Mouse (Mus musculus): ENCODE results near the gene Aacs.
A peak's percentile ranks its signal among the peaks of the same experiment; 100 is the strongest.
"Not testable (repeated sequence)": the region's sequence is repeated elsewhere in the genome, so short reads cannot be mapped to it uniquely, and the experiment has no call there.

The Aacs gene

GRCm38 (mm10) chr5:125465701-125466106, 9.9 kb upstream of the Aacs start:
- DNase-seq (ENCODE audit: low spot score) = peak; percentile 94

GRCm38 (mm10) chr5:125466483-125466882, 9.1 kb upstream of the Aacs start:
- no peak for DNase-seq (ENCODE audit: low spot score)

- no peak for DNase-seq (ENCODE audit: low spot score)
These were observed 8.4 kb upstream of the Aacs start for GRCm38 (mm10) chr5:125467261-125467660.

- no peak for DNase-seq (ENCODE audit: low spot score)
These were observed 4.9 kb upstream of the Aacs start for GRCm38 (mm10) chr5:125470713-125471112.

GRCm38 (mm10) chr5:125472796-125473475, 2.7 kb upstream of the Aacs start:
- no peak for DNase-seq (ENCODE audit: low spot score)

DNA sequence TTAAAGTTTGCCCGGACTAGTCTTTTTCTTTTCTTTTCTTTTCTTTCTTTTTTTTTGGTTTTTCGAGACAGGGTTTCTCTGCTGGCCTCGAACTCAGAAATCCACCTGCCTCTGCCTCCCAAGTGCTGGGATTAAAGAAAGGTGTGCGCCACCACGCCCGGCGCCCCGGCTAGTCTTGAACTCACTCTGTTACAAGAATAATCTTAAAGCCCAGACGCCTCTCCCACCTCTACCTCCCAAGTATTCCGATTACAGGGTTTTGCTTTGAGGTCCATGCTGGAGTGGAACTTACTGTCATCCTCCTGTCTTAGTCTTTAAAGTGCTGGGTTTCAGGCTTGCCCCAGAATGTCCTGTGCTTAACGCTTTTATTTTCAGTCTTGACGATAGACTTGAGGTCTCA, 584 bp upstream of the Aacs start:
- no peak for DNase-seq (ENCODE audit: low spot score)

DNA sequence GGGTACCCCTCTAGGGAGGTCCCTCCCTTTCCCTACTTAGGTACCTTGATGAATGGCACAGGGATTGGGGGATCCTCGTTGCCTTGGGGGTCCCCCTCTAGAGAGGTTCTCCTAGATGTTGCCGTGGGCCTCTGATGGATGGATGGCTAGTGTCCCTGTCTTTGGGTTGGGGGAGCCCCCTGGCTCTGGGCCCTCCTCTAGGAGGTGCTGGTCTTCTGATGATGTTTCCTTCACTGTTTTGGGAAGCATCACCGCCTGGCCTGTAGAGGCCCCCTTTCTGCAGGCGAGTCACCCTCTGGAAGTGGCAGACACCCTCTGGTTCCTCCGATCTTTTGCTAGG, 642 bp downstream of the Aacs start:
- no peak for DNase-seq (ENCODE audit: low spot score)

DNA sequence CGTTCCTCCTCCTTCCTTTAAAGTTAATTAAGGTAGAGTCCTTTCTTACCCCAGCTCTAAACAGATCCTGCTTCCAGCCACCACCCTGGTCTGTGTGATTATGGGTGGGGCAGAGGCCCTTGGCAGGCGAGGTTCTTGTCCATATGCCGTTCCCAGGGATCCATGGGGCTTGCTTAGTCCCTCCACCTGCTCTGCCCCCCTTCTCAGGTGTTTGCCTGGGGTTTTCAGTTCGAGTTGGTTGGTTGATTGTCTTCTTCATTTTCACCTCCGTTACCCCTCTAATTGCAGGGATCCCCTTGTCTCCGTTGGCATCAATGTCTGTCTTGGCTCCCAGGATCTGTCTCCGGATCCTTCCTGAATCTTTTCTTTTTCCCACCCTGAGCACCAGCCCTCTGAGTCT, 1.2 kb downstream of the Aacs start:
- DNase-seq (ENCODE audit: low spot score) = no peak

- DNase-seq (ENCODE audit: low spot score) = no peak
These were observed 1.9 kb downstream of the Aacs start for GRCm38 (mm10) chr5:125477533-125477932.

GRCm38 (mm10) chr5:125478037-125478436, 2.4 kb downstream of the Aacs start:
- no peak for DNase-seq (ENCODE audit: low spot score)

DNA sequence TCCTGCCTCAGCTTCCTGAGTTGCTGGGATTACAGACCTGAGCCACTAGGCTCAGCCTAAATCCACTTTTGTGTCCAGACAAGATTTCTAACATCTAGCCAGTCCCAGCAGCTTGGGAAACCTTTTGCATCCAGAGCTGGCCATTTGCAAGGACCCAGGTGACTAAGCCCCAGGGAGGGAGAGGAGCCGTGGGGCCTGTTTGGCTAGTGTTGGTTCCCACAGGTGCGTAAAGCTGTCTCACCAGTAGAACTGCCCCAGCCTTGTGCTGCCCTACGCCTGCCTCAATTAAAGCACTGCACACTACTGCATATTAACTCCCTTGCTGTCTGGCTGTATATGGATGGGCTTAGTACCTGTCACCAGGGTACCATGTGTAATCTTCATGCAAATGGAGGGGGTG, 3.8 kb downstream of the Aacs start:
- no peak for DNase-seq (ENCODE audit: low spot score)

GRCm38 (mm10) chr5:125480434-125481231, 5.0 kb downstream of the Aacs start:
- DNase-seq (ENCODE audit: low spot score) = no peak

- no peak for DNase-seq (ENCODE audit: low spot score)
These were observed 6.9 kb downstream of the Aacs start for GRCm38 (mm10) chr5:125482474-125482873.

- no peak for DNase-seq (ENCODE audit: low spot score)
These were observed 8.3 kb downstream of the Aacs start for GRCm38 (mm10) chr5:125483712-125484611.

GRCm38 (mm10) chr5:125485031-125485778, 9.6 kb downstream of the Aacs start:
- DNase-seq (ENCODE audit: low spot score) = no peak

DNA sequence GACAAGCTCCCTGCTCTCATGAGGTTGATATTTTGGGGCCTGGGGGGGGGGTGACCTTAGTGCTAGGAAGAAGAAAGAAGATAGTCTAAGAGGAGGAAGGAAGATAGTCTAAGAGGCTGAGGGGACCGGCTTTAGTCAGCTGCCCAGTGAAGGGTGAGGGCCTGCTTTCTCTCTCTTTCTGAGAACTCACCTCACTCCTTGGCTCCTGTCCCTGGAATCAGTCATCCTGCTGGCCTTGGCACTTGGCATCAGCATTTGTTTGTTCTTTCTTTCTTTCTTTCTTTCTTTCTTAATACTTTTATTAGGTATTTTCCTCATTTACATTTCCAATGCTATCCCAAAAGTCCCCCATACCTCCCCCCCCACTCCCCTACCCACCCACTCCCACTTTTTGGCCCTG, 10.5 kb downstream of the Aacs start:
- DNase-seq (ENCODE audit: low spot score) = no peak

DNA sequence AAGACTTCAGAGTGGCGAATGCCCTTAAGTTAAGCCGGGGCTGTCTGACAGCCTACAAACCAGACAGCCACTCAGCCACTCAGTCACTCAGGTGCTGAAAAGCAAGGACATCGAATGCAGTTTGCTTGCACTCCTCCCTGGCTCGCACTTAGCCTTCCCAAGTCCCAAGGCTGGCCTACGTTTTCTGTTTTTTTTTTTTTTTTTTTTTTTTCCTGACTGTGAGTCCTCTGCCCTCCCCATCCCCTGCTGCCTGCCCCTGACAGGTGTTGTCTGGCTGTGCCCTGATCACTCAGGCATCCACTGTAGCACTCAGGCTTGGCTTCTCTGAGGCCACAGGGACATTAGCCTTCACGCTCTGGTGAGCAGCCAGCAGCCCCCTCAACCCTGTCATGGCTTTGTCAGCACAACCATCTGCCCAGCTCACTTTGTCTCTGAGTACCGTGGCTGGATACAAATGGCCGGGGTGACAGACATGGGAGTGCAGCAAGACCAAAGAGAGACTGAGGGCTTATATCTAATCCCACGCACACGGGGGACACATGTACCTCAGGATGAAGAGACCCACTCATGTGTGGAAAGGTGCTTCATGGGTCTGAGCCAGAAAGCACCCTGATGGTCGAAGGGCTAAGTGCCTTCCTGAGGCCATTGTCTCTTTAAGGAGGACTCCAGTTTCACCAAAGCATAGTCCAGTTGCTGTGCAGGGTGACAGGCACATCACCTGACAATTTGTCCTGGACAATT, 11.9 kb downstream of the Aacs start:
- no peak for DNase-seq (ENCODE audit: low spot score)

GRCm38 (mm10) chr5:125488116-125488455, 12.5 kb downstream of the Aacs start:
- DNase-seq (ENCODE audit: low spot score) = no peak

- not testable (repeated sequence) for DNase-seq (ENCODE audit: low spot score)
These were observed 13.3 kb downstream of the Aacs start for GRCm38 (mm10) chr5:125488953-125489352.

GRCm38 (mm10) chr5:125491107-125491506, 15.5 kb downstream of the Aacs start:
- no peak for DNase-seq (ENCODE audit: low spot score)

- no peak for DNase-seq (ENCODE audit: low spot score)
These were observed 16.9 kb downstream of the Aacs start for GRCm38 (mm10) chr5:125492379-125493092.
